Mouse (Mus musculus): ENCODE data around the gene Abt1. TPM values are rescaled to one million over a fixed set of nuclear protein-coding genes. Genes with fewer than 3 reads are reported as not detected.

Abt1 gene
- polyA plus RNA-seq, 1 experiment from 2014 or later: 17.1 TPM

GRCm38 (mm10) chr13:23435676-23436075 lies 12.0 kb upstream of the Abt1 start:
- Histone ChIP-seq H3K4me3 (peak overlapping the region; percentile 66), H3K27ac (peak overlapping the region; percentile 65), H3K36me3 (no peaks in the 10 kb centered on the region), H3K27me3 (ENCODE audit: low read depth, poor library complexity, severe bottlenecking) (no peaks in the 10 kb centered on the region), H3K4me1 (peaks cover 21% of the 10 kb centered on the region), H3K9me3 (replicated peaks) (no peaks in the 10 kb centered on the region)
- WGBS: under 1% methylated on average over 12 of the region's 12 CpGs
- DNase-seq (ENCODE audit: low spot score): peak; percentile 41

DNA sequence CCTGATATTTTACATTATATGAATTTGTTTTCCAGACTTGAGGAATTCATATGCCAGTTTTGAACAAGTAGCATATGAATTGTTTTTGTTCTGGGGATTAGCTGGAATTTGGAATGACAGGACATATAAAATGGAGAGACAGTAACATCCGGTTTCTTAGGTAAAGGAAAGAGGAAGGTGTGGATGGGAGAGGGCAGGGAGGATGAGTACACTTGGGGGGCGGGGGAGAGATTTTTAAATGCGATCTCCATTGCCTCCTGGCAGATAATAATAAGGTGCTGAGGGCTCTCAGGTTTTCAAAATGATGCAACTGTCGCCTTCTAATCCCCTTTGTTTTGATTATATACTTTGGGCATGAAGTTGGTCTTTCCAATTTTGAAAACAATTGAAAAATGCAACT lies 11.6 kb upstream of the Abt1 start:
- no peaks in the 10 kb centered on the region for H3K27me3 ChIP-seq (ENCODE audit: low read depth, poor library complexity, severe bottlenecking)

DNA sequence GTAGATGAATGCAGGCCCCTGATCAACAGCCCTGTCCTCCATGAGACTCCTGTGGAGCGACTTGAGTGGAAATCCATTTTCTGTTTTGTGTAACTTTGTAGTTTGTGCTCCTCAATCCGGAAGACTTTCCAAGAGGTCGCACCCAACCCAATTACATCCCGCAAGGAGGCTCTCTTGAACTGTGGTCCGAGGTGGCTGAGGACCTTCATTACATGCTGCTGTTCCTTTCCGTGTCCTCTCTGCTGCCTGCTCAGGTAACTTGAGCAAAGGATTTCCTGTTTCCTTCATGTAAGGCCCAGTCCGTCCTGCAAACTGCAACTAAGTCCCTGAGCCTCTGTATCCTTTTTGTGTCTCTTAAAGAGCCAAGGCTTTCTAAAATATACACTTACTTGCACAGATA lies 10.8 kb upstream of the Abt1 start:
- H3K27ac ChIP-seq: peak overlapping the region; percentile 57
- H3K4me1 ChIP-seq: peaks cover 26% of the 10 kb centered on the region
- no peaks in the 10 kb centered on the region for H3K36me3 ChIP-seq
- no peaks in the 10 kb centered on the region for H3K9me3 ChIP-seq (replicated peaks)
- peak overlapping the region; percentile 66 for H3K4me3 ChIP-seq
- WGBS: 3% methylated on average over 7 of the region's 7 CpGs
- DNase-seq (ENCODE audit: low spot score): peak; percentile 47
- no peaks in the 10 kb centered on the region for H3K27me3 ChIP-seq (ENCODE audit: low read depth, poor library complexity, severe bottlenecking)

More for the DNA sequence above, 11.6 kb upstream of the Abt1 start:
- Histone ChIP-seq H3K36me3 (no peaks in the 10 kb centered on the region), H3K4me3 (peak overlapping the region; percentile 66), H3K27ac (no peak overlapping the region), H3K4me1 (peaks cover 21% of the 10 kb centered on the region), H3K9me3 (replicated peaks) (no peaks in the 10 kb centered on the region)
- DNase-seq (ENCODE audit: low spot score): no peak
- 19% methylated on average over 4 of the region's 4 CpGs for WGBS

- H3K27ac ChIP-seq: no peak overlapping the region
- peak overlapping the region; percentile 66; the same call in 1 of the 2 replicates for H3K4me3 ChIP-seq
- H3K36me3 ChIP-seq: no peaks in the 10 kb centered on the region
- 64% methylated on average over 5 of the region's 5 CpGs for WGBS
- H3K4me1 ChIP-seq: peaks cover 30% of the 10 kb centered on the region
- no peaks in the 10 kb centered on the region for H3K9me3 ChIP-seq (replicated peaks)
- no peak for DNase-seq (ENCODE audit: low spot score)
- H3K27me3 ChIP-seq (ENCODE audit: low read depth, poor library complexity, severe bottlenecking): no peaks in the 10 kb centered on the region
Measured at GRCm38 (mm10) chr13:23433801-23434200, 10.1 kb upstream of the Abt1 start.

DNA sequence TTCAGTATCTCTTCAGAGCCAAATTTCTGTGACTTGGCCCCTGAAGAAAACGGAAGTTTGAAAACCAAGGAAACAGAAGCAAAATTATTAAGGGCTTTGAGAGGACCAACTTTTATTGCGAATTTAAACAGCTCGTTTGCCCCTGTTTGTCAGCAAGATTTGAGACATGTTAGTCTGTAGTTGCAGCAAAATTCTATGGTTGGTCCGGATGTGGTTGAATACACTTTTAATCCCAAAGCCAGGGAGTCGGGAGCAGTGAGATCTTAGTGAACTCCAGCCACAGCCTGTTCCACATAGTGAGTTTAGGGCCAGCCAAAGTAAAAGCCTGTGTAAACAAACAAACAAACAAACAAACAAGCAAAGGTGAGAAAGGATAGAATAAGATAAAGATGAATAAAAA lies 9.5 kb upstream of the Abt1 start:
- no peak for DNase-seq (ENCODE audit: low spot score)
- H3K27me3 ChIP-seq (ENCODE audit: low read depth, poor library complexity, severe bottlenecking): no peaks in the 10 kb centered on the region
- H3K36me3 ChIP-seq: no peaks in the 10 kb centered on the region
- WGBS: 20% methylated on average over 5 of the region's 5 CpGs
- H3K4me3 ChIP-seq: peak overlapping the region; percentile 67
- H3K4me1 ChIP-seq: peaks cover 30% of the 10 kb centered on the region
- H3K9me3 ChIP-seq (replicated peaks): no peaks in the 10 kb centered on the region
- H3K27ac ChIP-seq: peak overlapping the region; percentile 53; the same call in 1 of the 2 replicates

DNA sequence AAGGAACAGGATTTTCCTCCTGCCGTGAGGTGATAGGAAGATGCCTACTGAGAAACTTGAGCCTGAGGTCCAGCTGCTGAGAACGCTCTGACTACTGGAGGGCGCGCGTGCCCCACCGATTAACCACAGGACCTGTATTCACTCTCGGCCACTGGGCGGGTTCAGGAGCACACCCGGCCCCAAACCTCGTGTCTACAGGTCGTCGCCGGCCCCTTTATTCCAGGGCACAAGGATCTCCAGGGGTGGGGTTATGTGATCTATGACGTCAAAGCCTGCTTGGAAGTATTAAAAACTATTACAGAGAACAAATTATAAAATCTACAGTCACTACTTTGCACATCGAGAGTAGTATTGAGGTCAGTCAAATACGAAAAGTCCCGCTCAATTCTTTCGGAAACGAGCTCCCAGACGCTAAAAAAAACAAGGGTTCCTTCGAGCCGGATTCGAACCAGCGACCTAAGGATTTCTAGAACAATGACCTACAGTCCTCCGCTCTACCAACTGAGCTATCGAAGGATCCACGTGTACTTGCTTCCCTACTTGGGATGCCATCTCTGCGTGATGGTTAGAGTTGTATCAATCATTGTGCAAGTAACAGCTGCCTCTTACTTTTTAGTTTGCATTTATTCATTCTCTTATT lies 9.0 kb upstream of the Abt1 start:
- H3K9me3 ChIP-seq (replicated peaks): no peaks in the 10 kb centered on the region
- H3K27ac ChIP-seq: peak overlapping the region; percentile 94
- H3K4me1 ChIP-seq: peaks cover 30% of the 10 kb centered on the region
- under 1% methylated on average over 28 of the region's 28 CpGs for WGBS
- no peaks in the 10 kb centered on the region for H3K27me3 ChIP-seq (ENCODE audit: low read depth, poor library complexity, severe bottlenecking)
- DNase-seq (ENCODE audit: low spot score): peak; percentile 97
- no peaks in the 10 kb centered on the region for H3K36me3 ChIP-seq
- peak overlapping the region; percentile 67 for H3K4me3 ChIP-seq

- Histone ChIP-seq H3K27ac (peak overlapping the region; percentile 94), H3K4me3 (peak overlapping the region; percentile 67), H3K36me3 (no peaks in the 10 kb centered on the region), H3K27me3 (ENCODE audit: low read depth, poor library complexity, severe bottlenecking) (no peaks in the 10 kb centered on the region), H3K4me1 (peaks cover 30% of the 10 kb centered on the region), H3K9me3 (replicated peaks) (no peaks in the 10 kb centered on the region)
- WGBS: under 1% methylated on average over 15 of the region's 15 CpGs
- DNase-seq (ENCODE audit: low spot score): peak; percentile 81
Measured at GRCm38 (mm10) chr13:23431351-23431771, 7.7 kb upstream of the Abt1 start.

DNA sequence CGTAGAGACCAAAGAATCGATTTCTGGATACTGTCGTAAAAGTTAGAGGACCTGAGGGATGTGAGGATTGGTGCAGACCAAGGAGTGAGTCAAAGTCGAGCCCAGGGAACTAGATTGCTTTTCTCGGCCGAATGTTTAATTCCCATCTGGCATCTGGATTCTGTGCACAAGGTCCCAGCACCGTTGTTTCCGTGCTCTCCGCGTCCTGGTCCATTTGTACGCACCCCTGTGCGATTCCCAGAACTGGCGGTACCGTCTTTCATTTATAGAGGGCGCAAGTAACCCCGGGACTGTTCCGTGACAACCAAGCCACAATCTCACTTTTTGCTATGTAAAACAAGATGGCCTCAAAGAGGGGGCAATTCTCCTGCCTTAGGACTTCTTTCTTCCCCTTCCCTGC lies 7.1 kb upstream of the Abt1 start:
- Histone ChIP-seq H3K4me1 (peaks cover 27% of the 10 kb centered on the region), H3K4me3 (peak overlapping the region; percentile 67), H3K27me3 (ENCODE audit: low read depth, poor library complexity, severe bottlenecking) (no peaks in the 10 kb centered on the region), H3K27ac (peak overlapping the region; percentile 94), H3K36me3 (no peaks in the 10 kb centered on the region), H3K9me3 (replicated peaks) (no peaks in the 10 kb centered on the region)
- peak; percentile 83 for DNase-seq (ENCODE audit: low spot score)
- under 1% methylated on average over 17 of the region's 17 CpGs for WGBS

DNA sequence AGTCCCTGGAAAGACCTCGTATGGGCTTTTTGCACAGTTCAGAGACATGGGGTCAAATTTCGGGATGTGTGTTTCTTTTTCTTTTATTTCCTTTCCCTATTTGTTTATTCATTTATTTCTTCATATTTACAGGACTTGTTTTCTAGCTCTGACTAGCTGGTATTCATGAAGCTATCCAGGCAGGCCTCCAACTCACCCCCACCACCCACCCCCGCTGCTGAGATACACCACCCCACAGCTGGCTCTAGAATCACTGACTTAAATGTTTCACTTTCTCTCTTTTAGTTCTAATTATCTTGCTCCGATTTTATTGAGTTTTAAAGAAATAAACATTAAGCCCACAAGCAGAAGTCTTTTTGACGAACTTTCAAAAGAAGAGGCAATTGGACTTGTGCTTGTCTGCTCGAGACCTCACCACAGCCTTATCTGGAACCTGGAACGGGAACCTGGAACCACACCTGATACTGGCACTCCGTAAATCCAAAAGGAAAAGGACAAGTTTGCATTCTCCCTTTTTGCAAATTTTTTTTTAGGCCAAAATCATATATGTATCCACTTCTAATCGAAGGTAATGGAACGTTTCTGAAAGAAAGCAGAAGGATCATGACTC lies 6.2 kb upstream of the Abt1 start:
- DNase-seq (ENCODE audit: low spot score): no peak
- Histone ChIP-seq H3K4me1 (peaks cover 23% of the 10 kb centered on the region), H3K36me3 (no peaks in the 10 kb centered on the region), H3K4me3 (peak overlapping the region; percentile 67), H3K27ac (peak overlapping the region; percentile 94), H3K9me3 (replicated peaks) (no peaks in the 10 kb centered on the region), H3K27me3 (ENCODE audit: low read depth, poor library complexity, severe bottlenecking) (no peaks in the 10 kb centered on the region)
- WGBS: 44% methylated on average over 10 of the region's 10 CpGs

- H3K27me3 ChIP-seq (ENCODE audit: low read depth, poor library complexity, severe bottlenecking): no peaks in the 10 kb centered on the region
- H3K36me3 ChIP-seq: no peaks in the 10 kb centered on the region
- H3K9me3 ChIP-seq (replicated peaks): no peaks in the 10 kb centered on the region
- DNase-seq (ENCODE audit: low spot score): no peak
- H3K4me3 ChIP-seq: no peak overlapping the region
- peaks cover 15% of the 10 kb centered on the region for H3K4me1 ChIP-seq
- 57% methylated on average over 16 of the region's 16 CpGs for WGBS
- no peak overlapping the region for H3K27ac ChIP-seq
Measured at GRCm38 (mm10) chr13:23428166-23428993, 4.7 kb upstream of the Abt1 start.

DNA sequence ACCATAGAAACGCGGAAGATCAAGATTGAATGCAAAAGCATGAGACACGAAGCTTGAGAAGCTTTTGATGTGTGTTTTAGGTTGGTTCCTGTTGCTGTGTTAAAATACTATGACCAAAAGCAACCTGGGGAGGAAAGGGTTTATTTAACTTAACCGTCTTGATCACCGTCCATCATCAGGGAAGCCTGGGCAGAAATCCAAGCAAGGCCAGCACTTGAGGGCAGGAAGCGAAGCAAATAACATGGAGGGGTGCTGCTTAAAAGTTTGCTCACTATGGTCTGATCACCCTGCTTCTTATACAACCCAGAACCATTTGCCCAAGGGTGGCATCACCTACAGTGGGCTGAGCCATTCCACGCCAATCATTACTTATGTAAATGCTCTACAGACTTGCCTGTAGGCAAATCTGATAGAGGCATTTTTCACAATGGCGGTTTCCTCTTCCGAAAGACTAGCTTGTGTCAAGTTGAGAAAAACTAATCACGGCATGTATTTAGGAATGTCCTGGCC lies 3.8 kb upstream of the Abt1 start:
- Histone ChIP-seq H3K4me1 (peaks cover 21% of the 10 kb centered on the region), H3K27ac (no peak overlapping the region), H3K27me3 (ENCODE audit: low read depth, poor library complexity, severe bottlenecking) (no peaks in the 10 kb centered on the region), H3K36me3 (peaks cover under 1% of the 10 kb centered on the region; the same call in 1 of the 2 replicates), H3K4me3 (no peak overlapping the region; the same call in 1 of the 2 replicates), H3K9me3 (replicated peaks) (no peaks in the 10 kb centered on the region)
- no peak for DNase-seq (ENCODE audit: low spot score)
- 70% methylated on average over 10 of the region's 10 CpGs for WGBS

DNA sequence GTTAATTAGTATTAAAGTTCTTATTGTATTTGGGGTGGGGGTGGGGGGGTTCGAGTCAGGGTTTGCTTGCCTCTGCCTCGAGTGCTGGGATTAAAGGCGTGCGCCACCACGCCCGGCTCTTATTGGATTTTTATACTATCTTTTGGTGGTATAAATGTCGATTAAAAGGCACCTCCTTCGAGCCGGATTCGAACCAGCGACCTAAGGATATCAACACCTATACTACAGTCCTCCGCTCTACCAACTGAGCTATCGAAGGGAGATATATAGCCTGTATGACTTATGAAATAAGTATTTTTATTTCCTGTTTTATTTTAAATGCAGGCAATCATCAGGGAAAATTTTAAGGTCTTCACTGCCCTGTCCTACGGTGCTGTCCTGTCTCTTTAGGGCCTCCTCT lies 3.3 kb upstream of the Abt1 start:
- Histone ChIP-seq H3K9me3 (replicated peaks) (no peaks in the 10 kb centered on the region), H3K4me1 (peaks cover 23% of the 10 kb centered on the region), H3K36me3 (peaks cover 6% of the 10 kb centered on the region), H3K27ac (no peak overlapping the region), H3K4me3 (no peak overlapping the region; the same call in 1 of the 2 replicates), H3K27me3 (ENCODE audit: low read depth, poor library complexity, severe bottlenecking) (no peaks in the 10 kb centered on the region)
- 9% methylated on average over 14 of the region's 14 CpGs for WGBS
- DNase-seq (ENCODE audit: low spot score): no peak

Data from limb, embryonic 10.5 days (tissue).